Mouse (Mus musculus) hindbrain, embryonic 12.5 days (tissue): Measurements from ENCODE around the gene Atp6v0c. TPM values are rescaled to one million over a fixed set of nuclear protein-coding genes. Genes with fewer than 3 reads are reported as not detected.
"Not testable (repeated sequence)": the region's sequence is repeated elsewhere in the genome, so short reads cannot be mapped to it uniquely, and the experiment has no call there.

Experiments
- ATAC-seq: fragments of 200-750 bp; cut with Nextera tagmentation; 2 replicates; pipeline ENCODE4 v1.8.0; 2017; ENCODE audit warnings: moderate TSS enrichment; ENCODE audit not compliant: low FRiP score
- H3K27ac ChIP-seq: fragments of 300-500 bp; sonication (generic); 2 replicates; pipeline ENCODE4 v1.5.1; 2016; ENCODE audit warnings: mild to moderate bottlenecking
- H3K27me3 ChIP-seq: fragments of 300-500 bp; sonication (generic); 2 replicates; pipeline ENCODE4 v1.6.1; 2016; ENCODE audit warnings: mild to moderate bottlenecking
- H3K36me3 ChIP-seq: fragments of 300-500 bp; sonication (generic); 2 replicates; pipeline ENCODE4 v1.6.1; 2016; ENCODE audit warnings: mild to moderate bottlenecking
- H3K4me1 ChIP-seq: fragments of 300-500 bp; sonication (generic); 2 replicates; pipeline ENCODE4 v1.6.1; 2016
- H3K4me2 ChIP-seq: fragments of 300-500 bp; sonication (generic); replicated peaks from 2 replicates; pipeline ENCODE4 v1.6.1; 2016; ENCODE audit warnings: mild to moderate bottlenecking
- H3K4me3 ChIP-seq: fragments of 300-500 bp; sonication (generic); 2 replicates; pipeline ENCODE4 v1.5.1; 2016; ENCODE audit warnings: mild to moderate bottlenecking
- H3K9ac ChIP-seq: fragments of 300-500 bp; sonication (generic); 2 replicates; pipeline ENCODE4 v1.6.1; 2016; ENCODE audit warnings: mild to moderate bottlenecking, moderate library complexity
- H3K9me3 ChIP-seq: fragments of 300-500 bp; sonication (generic); replicated peaks from 2 replicates; pipeline ENCODE4 v1.6.1; 2016; ENCODE audit warnings: mild to moderate bottlenecking
- WGBS: fragments of 180-500 bp; shearing (Covaris S2); methylation state at CpG from one replicate; pipeline ENCODE4 v1.1.7; 2016; 5-methylcytosine and 5-hydroxymethylcytosine counted together
- polyA plus RNA-seq: library from polyadenylated mRNA; unstranded; fragments of >200 nt; fragmentation: Nextera tagmentation; extraction: Ambion mirVana; gene quantifications from 2 replicates; pipeline ENCODE4 v1.2.1, GENCODE M21; 2016

Atp6v0c gene
- polyA plus RNA-seq, 1 experiment from 2014 or later = 595 TPM

- not testable (repeated sequence) for H3K4me1 ChIP-seq
Observed at GRCm38 (mm10) chr17:24129246-24129645, 40.3 kb downstream of the Atp6v0c start.

GRCm38 (mm10) chr17:24127592-24127991 is 41.9 kb downstream of the Atp6v0c start:
- Histone ChIP-seq H3K27me3 (no peaks in the 10 kb centered on the region), H3K36me3 (no peaks in the 10 kb centered on the region), H3K27ac (no peak overlapping the region), H3K4me1 (0 out of 2 replicates have a peak, but pooled peaks cover 2% of the 10 kb centered on the region), H3K9me3 (no peaks in the 10 kb centered on the region), H3K4me3 (no peak overlapping the region), H3K4me2 (no peak overlapping the region), H3K9ac (no peak overlapping the region)
- no peak for ATAC-seq
- 92% methylated on average over 1 of the region's 1 CpGs for WGBS

More at GRCm38 (mm10) chr17:24129246-24129645, 40.3 kb downstream of the Atp6v0c start:
- not testable (repeated sequence) for H3K4me2 ChIP-seq, H3K27ac ChIP-seq, H3K9ac ChIP-seq, H3K4me3 ChIP-seq, H3K36me3 ChIP-seq, H3K9me3 ChIP-seq, H3K27me3 ChIP-seq, ATAC-seq
- 88% methylated on average over 4 of the region's 4 CpGs for WGBS

DNA sequence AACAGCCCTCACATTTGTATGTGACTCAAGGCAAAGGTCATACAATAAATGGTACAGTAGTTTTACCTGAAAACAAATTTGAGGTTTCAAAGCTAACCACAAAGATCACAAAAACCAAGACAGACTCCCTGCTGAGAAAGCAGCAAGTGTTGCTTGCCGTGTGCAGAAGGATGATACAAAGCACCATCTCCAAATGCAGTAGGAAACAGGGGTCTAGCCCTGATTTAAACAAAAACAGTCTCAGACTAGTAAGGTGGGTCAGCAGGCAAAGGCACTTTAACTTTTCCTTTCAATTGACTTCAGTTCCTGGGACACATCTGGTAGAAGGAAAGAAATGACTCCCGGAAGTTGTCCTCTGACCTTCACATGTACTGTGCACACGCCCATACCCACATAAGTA is 42.7 kb downstream of the Atp6v0c start:
- H3K27ac ChIP-seq = no peak overlapping the region
- H3K4me1 ChIP-seq = 0 out of 2 replicates have a peak, but pooled peaks cover 2% of the 10 kb centered on the region
- no peak for ATAC-seq
- no peak overlapping the region for H3K4me2 ChIP-seq
- no peaks in the 10 kb centered on the region for H3K36me3 ChIP-seq
- H3K27me3 ChIP-seq = no peaks in the 10 kb centered on the region
- no peak overlapping the region for H3K4me3 ChIP-seq
- WGBS = 77% methylated on average over 3 of the region's 3 CpGs
- H3K9ac ChIP-seq = no peak overlapping the region
- no peaks in the 10 kb centered on the region for H3K9me3 ChIP-seq

GRCm38 (mm10) chr17:24119446-24119845 is 50.1 kb downstream of the Atp6v0c start:
- ATAC-seq = no peak
- Histone ChIP-seq H3K9me3 (no peaks in the 10 kb centered on the region), H3K4me3 (no peak overlapping the region), H3K36me3 (no peaks in the 10 kb centered on the region), H3K9ac (no peak overlapping the region), H3K4me1 (no peaks in the 10 kb centered on the region), H3K4me2 (no peak overlapping the region), H3K27me3 (no peaks in the 10 kb centered on the region), H3K27ac (no peak overlapping the region)
- 90% methylated on average over 3 of the region's 3 CpGs for WGBS

Other genes starting within 250 kb of the Atp6v0c start
- gene Sbp, start 228.0 kb downstream of the Atp6v0c start, polyA plus RNA-seq = not detected in 2 replicates
- gene Sbpl, start 214.4 kb downstream of the Atp6v0c start, polyA plus RNA-seq = not detected in 2 replicates
- not detected in 2 replicates for gene Prss30, start 189.1 kb downstream of the Atp6v0c start, polyA plus RNA-seq
- 0.48 TPM in 1 of 2 replicates, not detected in the other for gene Prss22, start 171.6 kb downstream of the Atp6v0c start, polyA plus RNA-seq
- 0.31 and 0.34 TPM in 2 replicates for gene Prss27, start 131.6 kb downstream of the Atp6v0c start, polyA plus RNA-seq
- gene Kctd5, start 96.2 kb downstream of the Atp6v0c start, polyA plus RNA-seq = 94.2 and 97.0 TPM in 2 replicates
- gene Pdpk1, start 18.8 kb downstream of the Atp6v0c start, polyA plus RNA-seq = 55.2 and 56.7 TPM in 2 replicates
- gene Amdhd2, start 5.9 kb downstream of the Atp6v0c start, polyA plus RNA-seq = 35.6 and 41.2 TPM in 2 replicates
- 13.5 and 17.0 TPM in 2 replicates for gene Tbc1d24, start 35.9 kb upstream of the Atp6v0c start, polyA plus RNA-seq
- gene Ntn3, start 39.8 kb upstream of the Atp6v0c start, polyA plus RNA-seq = 10.9 and 12.1 TPM in 2 replicates
- gene Tedc2, start 51.1 kb upstream of the Atp6v0c start, polyA plus RNA-seq = 14.8 and 15.6 TPM in 2 replicates
- gene Ccnf, start 81.8 kb upstream of the Atp6v0c start, polyA plus RNA-seq = 49.2 and 53.3 TPM in 2 replicates
- 0.15 and 0.16 TPM in 2 replicates for gene Abca17, start 181.4 kb upstream of the Atp6v0c start, polyA plus RNA-seq
- 21.4 and 21.7 TPM in 2 replicates for gene Abca3, start 182.2 kb upstream of the Atp6v0c start, polyA plus RNA-seq
- gene Rnps1, start 244.9 kb upstream of the Atp6v0c start, polyA plus RNA-seq = 326 and 328 TPM in 2 replicates